Mouse (Mus musculus) layer of hippocampus, postnatal 10 days (tissue): Measurements from ENCODE around the gene Lman1l. TPM values are rescaled to one million over a fixed set of nuclear protein-coding genes. Genes with fewer than 3 reads are reported as not detected.

Source experiments
- DNase-seq, 2 experiments: peaks; one replicate each; pipeline ENCODE4 v3.0.0; 2021; ENCODE audit warnings: low spot score in 2 of 2
- total RNA-seq, 2 experiments: library from RNA; stranded (reverse); gene quantifications; 2 replicates each; pipeline ENCODE4 v1.2.3; 2021

The Lman1l gene
- total RNA-seq, 2 experiments from 2014 or later, result not detected

- DNase-seq, result no peak
These were observed 1.7 kb downstream of the Lman1l start for GRCm38 (mm10) chr9:57618854-57619253.

DNA sequence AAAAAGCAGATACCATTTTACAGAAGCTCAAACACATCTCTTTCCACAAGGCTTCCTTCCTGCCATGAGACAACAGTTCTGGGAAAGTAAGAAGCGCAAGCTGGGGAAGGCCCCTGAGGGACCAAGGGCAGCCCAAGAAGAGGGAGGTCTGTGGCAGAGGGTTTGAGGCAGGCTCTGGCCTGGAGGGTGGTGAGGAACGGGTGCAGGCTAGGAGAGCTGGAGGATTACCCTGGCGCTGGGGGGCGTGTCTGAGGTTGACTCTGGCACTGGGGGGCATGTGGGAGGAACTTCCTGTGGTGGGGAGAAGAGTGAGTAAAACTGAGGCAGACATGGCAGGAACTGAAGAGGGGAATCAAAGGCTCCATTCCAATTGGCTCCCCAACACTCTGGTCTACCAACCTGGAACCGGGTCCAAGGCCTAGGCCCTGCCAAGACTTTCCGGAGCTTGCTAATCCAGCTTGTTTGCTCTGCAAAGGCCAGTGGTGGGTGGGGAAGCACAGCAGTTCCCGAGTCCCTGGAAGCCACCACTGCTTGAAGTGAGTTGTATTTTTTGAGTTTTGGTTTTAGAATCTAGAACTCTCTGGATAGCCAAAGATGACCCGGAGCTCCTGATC lies 2.9 kb downstream of the Lman1l start:
- peak in 1 of 2 experiments; percentile 58 for DNase-seq

DNA sequence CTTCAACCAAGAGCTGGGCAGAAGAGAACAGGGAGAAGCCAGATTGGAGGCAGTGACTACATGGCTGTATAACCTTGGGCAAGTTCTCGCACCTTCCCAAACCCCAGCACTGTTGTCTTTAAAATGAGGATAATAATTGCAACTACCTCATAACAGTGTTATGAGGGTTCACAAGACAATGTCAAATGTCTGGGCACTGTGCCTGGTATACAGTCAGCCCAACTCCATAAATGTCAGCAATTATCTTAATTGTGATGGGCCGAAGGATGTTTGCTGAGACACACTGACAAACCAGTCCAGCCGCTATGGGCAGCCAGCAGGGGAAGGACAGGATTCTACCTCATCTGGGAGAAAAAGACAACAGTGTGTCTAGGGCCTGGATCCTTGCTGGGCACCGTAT lies 5.8 kb downstream of the Lman1l start:
- no peak for DNase-seq

DNA sequence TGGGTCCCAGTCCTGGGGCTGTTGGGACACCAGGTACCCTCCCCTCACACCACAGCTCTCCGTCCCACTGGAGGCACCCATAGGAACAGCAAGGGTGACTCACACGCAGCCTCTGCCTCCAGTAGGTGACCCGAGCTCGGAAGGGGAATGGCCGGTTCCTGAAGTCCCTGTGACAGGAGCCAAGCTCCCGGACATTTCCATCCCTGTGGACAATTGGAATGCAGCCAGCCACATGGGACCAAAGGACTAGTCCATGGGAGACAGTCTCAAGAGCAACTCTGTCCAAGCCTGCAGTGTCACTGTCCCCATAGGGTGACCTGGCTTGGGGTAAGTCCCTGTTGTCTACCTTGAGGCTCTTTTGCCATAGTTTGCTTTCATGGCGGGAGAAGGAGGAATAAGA lies 6.6 kb downstream of the Lman1l start:
- no peak for DNase-seq

GRCm38 (mm10) chr9:57612587-57612986 lies 8.0 kb downstream of the Lman1l start:
- no peak for DNase-seq

- no peak for DNase-seq
These were observed 10.2 kb downstream of the Lman1l start for GRCm38 (mm10) chr9:57610359-57610826.

- DNase-seq, result no peak
These were observed 10.8 kb downstream of the Lman1l start for GRCm38 (mm10) chr9:57609803-57610202.

- peak; percentile 46 to 55 for DNase-seq
These were observed 14.3 kb downstream of the Lman1l start, which contains the start of gene Cplx3 for GRCm38 (mm10) chr9:57606139-57606851. TSS of gene Cplx3 (minus strand) at chr9:57606281.

GRCm38 (mm10) chr9:57605503-57605902 lies 15.1 kb downstream of the Lman1l start:
- DNase-seq, result no peak

DNA sequence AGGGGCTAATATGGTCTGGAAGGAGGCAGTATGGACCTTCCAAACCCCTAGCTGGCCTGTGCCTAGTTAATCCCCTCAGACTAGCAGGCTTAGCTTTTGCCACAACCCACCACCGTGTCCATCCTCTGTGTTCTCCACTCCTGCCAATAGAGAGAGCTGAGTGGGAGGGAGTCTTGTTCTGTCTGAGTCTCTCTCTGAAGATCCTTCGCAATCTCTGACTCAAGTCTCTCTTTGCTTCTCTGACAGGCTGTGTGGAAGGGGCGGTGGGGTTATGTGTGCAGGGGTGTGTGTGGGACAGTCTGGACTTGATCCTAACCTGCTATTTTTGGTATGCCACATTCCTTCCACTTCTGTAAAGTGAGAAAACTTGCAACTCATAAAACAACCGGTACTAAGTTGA lies 15.7 kb downstream of the Lman1l start:
- no peak for DNase-seq

- DNase-seq, result no peak
These were observed 18.5 kb downstream of the Lman1l start for GRCm38 (mm10) chr9:57602098-57602497.

- DNase-seq, result peak; percentile 65 to 76
These were observed 19.2 kb downstream of the Lman1l start for GRCm38 (mm10) chr9:57601353-57601706.

- no peak for DNase-seq
These were observed 19.8 kb downstream of the Lman1l start for GRCm38 (mm10) chr9:57600620-57601352.

GRCm38 (mm10) chr9:57598851-57599563 lies 21.6 kb downstream of the Lman1l start:
- DNase-seq, result no peak

- DNase-seq, result peak in 1 of 2 experiments; percentile 27
These were observed 22.6 kb downstream of the Lman1l start for GRCm38 (mm10) chr9:57597929-57598382.

- no peak for DNase-seq
These were observed 23.3 kb downstream of the Lman1l start for GRCm38 (mm10) chr9:57597265-57597664.

- no peak for DNase-seq
These were observed 26.4 kb downstream of the Lman1l start for GRCm38 (mm10) chr9:57594174-57594509.

DNA sequence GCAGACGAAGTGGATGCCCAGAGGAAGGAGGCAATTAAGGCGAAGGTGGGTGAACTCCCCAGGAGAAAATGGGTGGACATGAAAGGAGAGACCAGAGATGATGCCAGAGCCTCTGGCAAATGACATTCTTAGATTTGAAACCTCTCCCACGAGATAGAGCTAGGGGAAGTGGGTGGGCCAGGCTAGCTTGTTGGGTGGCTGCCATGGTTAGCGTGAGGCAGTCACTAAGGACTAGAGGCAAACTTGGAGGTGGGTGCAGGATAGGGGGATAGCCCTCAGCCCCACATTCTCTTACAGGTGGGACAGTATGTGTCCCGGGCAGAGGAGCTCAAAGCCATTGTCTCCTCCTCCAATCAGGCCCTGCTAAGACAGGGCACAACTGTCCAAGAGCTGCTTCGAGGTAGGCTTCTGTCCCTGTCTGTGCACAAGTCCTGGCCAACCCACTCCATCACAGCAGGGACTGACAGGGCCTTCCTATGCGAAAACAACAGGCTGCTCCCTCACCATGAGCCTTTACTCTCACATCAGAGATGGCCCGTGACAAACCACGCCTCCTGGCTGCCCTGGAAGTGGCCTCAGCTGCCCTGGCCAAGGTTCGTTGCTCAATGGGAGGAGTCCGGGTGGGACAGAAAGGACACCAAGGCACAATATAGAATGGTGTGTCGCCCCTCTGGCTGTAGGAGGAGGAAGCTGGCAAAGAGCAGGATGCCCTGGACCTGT lies 27.0 kb downstream of the Lman1l start:
- DNase-seq, result no peak

DNA sequence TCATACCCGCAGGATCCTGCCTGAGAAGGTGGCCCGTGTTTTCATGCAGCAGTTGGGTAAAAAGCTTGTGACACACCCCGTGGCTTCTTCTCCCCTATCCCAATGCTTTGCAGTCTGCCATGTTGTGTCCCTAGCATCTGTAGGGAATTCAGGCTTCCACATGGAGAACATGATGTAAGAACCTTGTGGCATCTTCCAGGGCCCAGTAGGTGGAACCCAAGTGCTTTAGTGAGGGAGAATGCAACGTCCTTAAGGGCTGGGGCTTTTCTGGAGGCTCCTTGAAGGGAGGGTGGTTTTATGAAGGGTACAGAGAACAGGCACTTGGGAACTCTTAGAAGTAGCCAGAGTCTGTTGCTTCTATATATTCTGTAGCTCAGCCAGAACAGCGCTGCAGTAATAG lies 29.8 kb downstream of the Lman1l start:
- DNase-seq, result peak in 1 of 2 experiments; percentile 35

- peak; percentile 70 to 81 for DNase-seq
These were observed 31.1 kb downstream of the Lman1l start, which contains the start of gene Ulk3 for GRCm38 (mm10) chr9:57589224-57590126. TSS of gene Ulk3 (plus strand) at chr9:57589452.
